In genomic region chr4:60070375-60070774, GRCm38 (mm10) we compare ENCODE assay signal across 37 mouse cellular contexts. TPM values are rescaled to one million over a fixed set of nuclear protein-coding genes. Genes with fewer than 3 reads are reported as not detected.
"Had no signal": no experiment of that assay in that cellular context is flagged by ENCODE, and none has a peak within 500 bp of the region (broad histone marks: within the 10 kb centered on the region; RNA-seq: fewer than 3 reads in every experiment).

Gene Mup7, minus strand, starts transcription at chr4:60070475.

RNA-seq across cellular contexts. Expression of gene Mup7, which starts in this region (rescaled TPM):
- total RNA-seq: left cerebral cortex, adult 8-10 months; left cerebral cortex, postnatal 10 days; left cerebral cortex, postnatal 14 days; left cerebral cortex, postnatal 25 days; left cerebral cortex, postnatal 36 days; left cerebral cortex, postnatal 4 days; megakaryocyte progenitor cell, adult 5-6 weeks; megakaryocyte, adult 5-6 weeks; megakaryocyte-erythroid progenitor cell, adult 5-6 weeks; midbrain, postnatal 0 days; monocyte, adult 5-6 weeks had no signal
- polyA plus RNA-seq: limb, embryonic 10.5 days; limb, embryonic 11.5 days; limb, embryonic 12.5 days; limb, embryonic 13.5 days; liver, embryonic 11.5 days; liver, embryonic 12.5 days; liver, embryonic 13.5 days; liver, embryonic 14.5 days; liver, embryonic 15.5 days; liver, embryonic 16.5 days; liver, postnatal 0 days; lung, embryonic 14.5 days; lung, embryonic 15.5 days; lung, embryonic 16.5 days; lung, postnatal 0 days; macrophage; midbrain, embryonic 10.5 days; midbrain, embryonic 11.5 days; midbrain, embryonic 12.5 days; midbrain, embryonic 13.5 days; midbrain, embryonic 14.5 days; midbrain, embryonic 15.5 days; midbrain, embryonic 16.5 days; midbrain, postnatal 0 days; myocyte; neural tube, embryonic 11.5 days; neural tube, embryonic 12.5 days had no signal
